Mouse (Mus musculus): ENCODE results near the gene Gm11444. TPM values are rescaled to one million over a fixed set of nuclear protein-coding genes. Genes with fewer than 3 reads are reported as not detected.

Gm11444 gene
- total and polyA plus RNA-seq, 2 experiments from 2014 or later: not detected

DNA sequence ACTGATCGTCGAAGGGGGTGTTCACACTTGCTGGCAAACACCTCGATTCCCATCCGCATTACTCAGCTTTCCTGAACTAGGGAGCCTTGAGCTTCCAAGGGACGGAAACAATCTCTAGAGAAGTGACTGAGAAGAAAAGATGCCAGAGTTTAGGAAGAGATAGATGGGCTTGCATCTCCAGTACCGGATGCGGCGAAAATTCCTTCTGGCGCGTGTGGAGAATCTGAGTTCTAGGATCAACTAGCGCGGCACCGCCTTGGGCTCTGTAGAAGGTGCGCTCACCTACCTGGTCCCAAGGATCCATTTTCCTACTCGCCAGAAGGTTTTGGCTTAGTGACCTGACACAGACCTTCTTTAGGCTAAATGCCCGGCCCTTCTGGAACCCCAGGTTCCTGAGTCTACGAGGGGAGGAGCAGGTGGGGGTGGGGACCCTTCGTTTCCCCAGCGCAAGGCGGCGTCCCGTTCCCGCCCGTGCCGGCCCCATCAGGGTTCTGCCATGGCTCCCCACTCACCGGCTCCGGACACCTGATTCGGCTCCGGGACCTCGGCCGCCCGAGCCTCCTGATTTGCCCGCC, 18.4 kb downstream of the Gm11444 start:
- DNase-seq: peak; percentile 47
- H3K36me3 ChIP-seq (ENCODE audit: insufficient read depth): no peaks in the 10 kb centered on the region

DNA sequence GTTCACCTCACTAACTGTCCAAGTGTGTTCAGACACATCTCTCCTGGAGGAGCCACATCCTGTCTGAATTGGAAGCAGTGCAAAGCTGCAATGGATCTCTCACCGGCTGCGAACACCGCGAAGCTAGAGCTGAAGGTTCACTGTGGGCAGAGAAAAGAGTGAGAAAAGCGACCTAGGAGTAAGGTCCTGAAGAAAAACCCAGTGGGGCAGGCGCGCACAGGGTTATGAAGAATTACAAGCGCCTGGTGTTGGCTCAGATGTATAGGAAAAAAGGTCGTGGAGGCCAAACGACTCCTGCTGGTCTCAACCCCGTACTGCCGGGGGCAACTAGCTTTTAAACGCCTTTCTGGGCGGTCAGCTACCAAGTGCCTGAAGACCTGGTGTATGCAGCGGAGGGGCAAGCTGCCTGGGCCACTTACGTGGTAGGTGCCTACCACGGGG, 19.2 kb downstream of the Gm11444 start:
- H3K4me1 ChIP-seq (ENCODE audit: insufficient read depth): no peaks in the 10 kb centered on the region
- ATAC-seq (no peak), DNase-seq (peak; percentile 58)
- H3K9ac ChIP-seq: no peak overlapping the region
- no peak overlapping the region for H3K27ac ChIP-seq (ENCODE audit: low read depth, low read length)
- no peaks in the 10 kb centered on the region for H3K9me3 ChIP-seq (ENCODE audit: low read length)
- 3% methylated on average over 17 of the region's 17 CpGs for WGBS
- no peak overlapping the region for H3K4me2 ChIP-seq (ENCODE audit: low read depth)
- peaks cover 76% of the 10 kb centered on the region for H3K27me3 ChIP-seq (ENCODE audit: insufficient read depth, low read length)
- TF ChIP-seq CTCF (IDR thresholded peaks at IDR 0.05; ENCODE audit: low read depth): no peak
- no peaks in the 10 kb centered on the region for H3K36me3 ChIP-seq (ENCODE audit: insufficient read depth)
- H3K4me3 ChIP-seq (ENCODE audit: low read depth, low read length): no peak overlapping the region

More for the DNA sequence above, 18.4 kb downstream of the Gm11444 start:
- Histone ChIP-seq H3K27me3 (ENCODE audit: insufficient read depth, low read length) (peaks cover 75% of the 10 kb centered on the region), H3K27ac (ENCODE audit: low read depth, low read length) (no peak overlapping the region), H3K9ac (no peak overlapping the region), H3K4me1 (ENCODE audit: insufficient read depth) (no peaks in the 10 kb centered on the region), H3K4me2 (ENCODE audit: low read depth) (peak overlapping the region; percentile 47; the same call in 1 of the 2 replicates), H3K4me3 (ENCODE audit: low read depth, low read length) (peak overlapping the region; percentile 32), H3K9me3 (ENCODE audit: low read length) (no peaks in the 10 kb centered on the region)
- TF ChIP-seq CTCF (IDR thresholded peaks at IDR 0.05; ENCODE audit: low read depth): no peak
- under 1% methylated on average over 33 of the region's 33 CpGs for WGBS
- no peak for ATAC-seq

DNA sequence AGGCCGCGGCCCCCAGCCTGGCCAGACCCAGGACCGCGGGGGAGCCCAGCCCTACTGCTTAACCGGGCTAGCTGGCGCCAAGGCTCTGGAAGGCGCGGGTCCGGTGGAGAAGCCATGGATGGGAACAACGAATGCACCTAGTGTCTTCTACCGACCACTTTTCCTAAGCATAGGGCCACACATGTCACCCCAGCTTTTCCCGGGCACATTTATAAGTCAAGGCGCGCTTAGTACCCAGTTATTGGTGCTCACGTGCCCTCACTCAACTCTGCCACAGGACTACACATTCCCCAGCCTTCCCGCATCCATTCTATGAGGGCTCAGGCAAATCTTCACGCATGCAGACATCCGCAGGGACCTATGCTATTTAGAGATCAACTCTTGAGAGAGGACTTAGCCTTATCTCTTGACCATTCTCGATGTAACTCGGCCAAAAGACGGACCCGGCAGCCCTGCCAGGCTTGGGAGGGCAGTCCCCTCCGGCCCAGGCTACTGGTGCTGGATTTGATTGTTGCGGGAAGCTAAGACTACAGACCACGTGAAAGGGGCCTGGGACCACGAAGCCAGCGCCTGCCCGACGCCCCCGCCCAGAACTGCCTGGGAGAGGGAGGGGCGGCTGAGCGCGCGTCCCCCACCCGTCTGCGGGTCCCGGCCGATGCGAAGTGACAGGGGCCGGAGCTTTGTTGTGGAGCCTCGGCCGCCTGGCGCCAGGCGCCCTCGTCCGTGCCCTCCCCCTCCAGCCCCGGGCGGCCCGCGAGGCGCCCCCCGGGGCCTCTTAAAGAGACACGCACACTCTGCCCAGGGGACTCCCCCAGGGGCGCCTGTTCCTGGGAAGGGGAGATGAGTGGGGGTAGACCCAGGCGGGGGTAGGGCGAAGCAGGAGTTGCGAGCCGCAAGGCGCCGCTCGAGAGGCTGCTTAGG, 20.4 kb downstream of the Gm11444 start:
- H3K4me1 ChIP-seq (ENCODE audit: insufficient read depth): no peaks in the 10 kb centered on the region
- DNase-seq: peak; percentile 24
- H3K36me3 ChIP-seq (ENCODE audit: insufficient read depth): no peaks in the 10 kb centered on the region
- no peak for TF ChIP-seq CTCF (IDR thresholded peaks at IDR 0.05; ENCODE audit: low read depth)
- H3K4me2 ChIP-seq (ENCODE audit: low read depth): peak overlapping the region; percentile 30; the same call in 1 of the 2 replicates
- 4% methylated on average over 59 of the region's 61 CpGs for WGBS
- peaks cover 75% of the 10 kb centered on the region for H3K27me3 ChIP-seq (ENCODE audit: insufficient read depth, low read length)
- no peaks in the 10 kb centered on the region for H3K9me3 ChIP-seq (ENCODE audit: low read length)
- ATAC-seq: no peak
- no peak overlapping the region for H3K9ac ChIP-seq
- H3K4me3 ChIP-seq (ENCODE audit: low read depth, low read length): 0 out of 2 replicates have a peak overlapping the region, but pooled peaks have one; percentile 3
- H3K27ac ChIP-seq (ENCODE audit: low read depth, low read length): no peak overlapping the region

DNA sequence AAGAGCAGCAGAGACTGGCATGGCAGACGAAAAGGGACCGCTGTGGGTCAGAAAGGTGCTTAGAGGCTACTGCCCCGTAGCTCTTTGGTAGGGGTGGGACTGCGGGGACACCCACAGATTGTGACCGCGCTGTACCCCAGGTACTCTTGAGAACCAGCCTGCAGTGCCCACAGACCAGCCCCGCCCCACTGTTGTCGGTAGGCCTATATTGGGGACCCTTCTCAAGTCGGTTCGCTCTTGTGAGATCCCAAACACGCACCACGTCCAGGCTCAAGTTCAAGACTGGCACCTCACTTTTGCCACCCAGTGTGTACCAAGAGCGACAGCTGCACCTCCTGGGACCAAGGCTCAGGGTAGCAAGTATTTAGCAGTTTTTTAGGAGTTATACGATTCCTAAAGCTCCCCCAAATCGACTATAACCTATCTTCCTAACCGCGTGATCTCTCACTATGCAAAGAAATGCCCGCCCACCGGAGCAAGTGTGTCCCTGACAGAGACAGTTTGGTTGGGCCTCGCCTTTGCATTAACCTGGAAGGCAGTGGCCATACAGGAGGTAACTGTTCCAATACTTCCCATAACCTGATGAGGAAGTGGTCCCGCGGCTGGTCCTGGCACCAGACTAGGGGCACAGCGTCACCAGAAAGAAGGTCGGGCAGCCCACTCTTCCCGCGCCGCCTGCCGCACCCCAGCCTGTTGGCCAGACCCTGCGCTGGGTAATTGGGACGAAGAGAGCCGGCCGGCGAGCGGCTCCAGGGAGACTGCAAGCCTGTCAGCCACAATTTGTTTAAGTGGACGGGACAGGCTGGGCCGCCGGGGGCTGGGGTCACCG, 21.2 kb downstream of the Gm11444 start:
- 7% methylated on average over 38 of the region's 38 CpGs for WGBS
- Histone ChIP-seq H3K36me3 (ENCODE audit: insufficient read depth) (no peaks in the 10 kb centered on the region), H3K4me2 (ENCODE audit: low read depth) (no peak overlapping the region), H3K4me1 (ENCODE audit: insufficient read depth) (no peaks in the 10 kb centered on the region), H3K27me3 (ENCODE audit: insufficient read depth, low read length) (peaks cover 69% of the 10 kb centered on the region), H3K9me3 (ENCODE audit: low read length) (no peaks in the 10 kb centered on the region), H3K27ac (ENCODE audit: low read depth, low read length) (no peak overlapping the region), H3K9ac (no peak overlapping the region), H3K4me3 (ENCODE audit: low read depth, low read length) (no peak overlapping the region)
- ATAC-seq (no peak), DNase-seq (no peak)
- TF ChIP-seq CTCF (IDR thresholded peaks at IDR 0.05; ENCODE audit: low read depth): no peak

DNA sequence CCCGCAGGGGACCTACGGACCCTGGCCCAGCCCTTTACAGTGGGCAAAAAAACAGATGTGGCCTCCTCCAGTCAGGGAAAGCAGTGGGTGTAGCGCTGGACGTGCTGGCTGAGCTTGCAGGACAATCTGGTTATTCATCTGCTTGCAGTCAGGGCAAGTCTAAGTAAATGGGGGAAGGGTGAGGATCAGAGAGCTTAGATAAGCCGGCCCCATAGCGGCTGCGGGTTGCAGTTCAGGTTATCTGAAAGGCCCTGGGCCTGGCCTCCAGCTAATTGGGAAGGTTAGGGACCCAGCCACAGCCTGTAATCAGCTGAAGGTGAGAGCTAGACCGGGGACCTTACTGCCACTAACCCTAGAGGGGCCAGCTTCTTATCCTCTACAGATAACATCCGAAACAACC, 22.8 kb downstream of the Gm11444 start:
- ATAC-seq: no peak
- no peak for DNase-seq
- H3K27ac ChIP-seq (ENCODE audit: low read depth, low read length): no peak overlapping the region
- no peaks in the 10 kb centered on the region for H3K4me1 ChIP-seq (ENCODE audit: insufficient read depth)
- no peak overlapping the region for H3K9ac ChIP-seq
- WGBS: 17% methylated on average over 9 of the region's 9 CpGs
- H3K4me2 ChIP-seq (ENCODE audit: low read depth): no peak overlapping the region
- H3K27me3 ChIP-seq (ENCODE audit: insufficient read depth, low read length): peaks cover 67% of the 10 kb centered on the region
- no peaks in the 10 kb centered on the region for H3K36me3 ChIP-seq (ENCODE audit: insufficient read depth)
- no peak overlapping the region for H3K4me3 ChIP-seq (ENCODE audit: low read depth, low read length)
- no peaks in the 10 kb centered on the region for H3K9me3 ChIP-seq (ENCODE audit: low read length)
- no peak for TF ChIP-seq CTCF (IDR thresholded peaks at IDR 0.05; ENCODE audit: low read depth)

DNA sequence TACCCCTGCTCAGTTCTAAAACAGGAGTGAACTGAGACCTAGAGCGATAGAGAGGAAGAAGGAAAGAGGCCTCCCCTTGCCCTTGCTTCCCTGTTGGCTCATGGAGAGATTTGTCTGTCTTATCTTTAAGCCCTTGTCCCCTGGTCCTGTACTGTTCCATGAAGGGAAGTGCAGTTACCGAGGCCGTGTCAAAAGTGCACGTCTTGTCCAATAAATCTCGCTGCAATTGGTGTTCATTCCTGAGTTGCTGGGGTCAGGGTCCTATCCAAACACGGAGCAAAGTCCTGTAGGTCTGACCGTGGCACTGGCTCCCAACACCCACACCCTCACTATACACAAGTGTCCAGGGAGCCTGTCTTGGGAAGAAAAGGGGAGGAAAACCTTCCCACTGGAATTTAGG, 24.3 kb downstream of the Gm11444 start:
- WGBS: 89% methylated on average over 7 of the region's 7 CpGs
- Histone ChIP-seq H3K27me3 (ENCODE audit: insufficient read depth, low read length) (peaks cover 57% of the 10 kb centered on the region), H3K27ac (ENCODE audit: low read depth, low read length) (no peak overlapping the region), H3K9ac (no peak overlapping the region), H3K36me3 (ENCODE audit: insufficient read depth) (no peaks in the 10 kb centered on the region), H3K4me1 (ENCODE audit: insufficient read depth) (no peaks in the 10 kb centered on the region), H3K4me3 (ENCODE audit: low read depth, low read length) (no peak overlapping the region), H3K9me3 (ENCODE audit: low read length) (no peaks in the 10 kb centered on the region), H3K4me2 (ENCODE audit: low read depth) (no peak overlapping the region)
- no peak for ATAC-seq
- no peak for TF ChIP-seq CTCF (IDR thresholded peaks at IDR 0.05; ENCODE audit: low read depth)
- no peak for DNase-seq
